Mouse (Mus musculus): ENCODE measurements at regions not wholly inside any gene's neighbourhood (a gene's known extent, or its start where the extent isn't known, plus 50 kb on each side); places are given as distances from the start of the nearest gene placed in this dataset.
A peak's percentile ranks its signal among the peaks of the same experiment; 100 is the strongest.

- no peak overlapping the region for H3K27ac ChIP-seq (ENCODE audit: low read depth, low read length)
- H3K27me3 ChIP-seq (ENCODE audit: control insufficient read depth, insufficient read depth, low read length), result no peaks in the 10 kb centered on the region
- 78% methylated on average over 7 of the region's 7 CpGs for WGBS
- H3K36me3 ChIP-seq (ENCODE audit: control insufficient read depth, insufficient read depth, low read length), result no peaks in the 10 kb centered on the region
- no peak overlapping the region for H3K4me2 ChIP-seq (replicated peaks; ENCODE audit: low read depth, low read length)
- no peak overlapping the region for H3K4me3 ChIP-seq (ENCODE audit: low read length)
- no peaks in the 10 kb centered on the region for H3K4me1 ChIP-seq (ENCODE audit: control insufficient read depth, insufficient read depth, low read length)
- no peak overlapping the region for H3K9ac ChIP-seq (ENCODE audit: low read depth, low read length)
- no peak for ATAC-seq (ENCODE audit: low FRiP score, low TSS enrichment)
- no peaks in the 10 kb centered on the region for H3K9me3 ChIP-seq (ENCODE audit: control insufficient read depth, low read length)
Observed at GRCm38 (mm10) chr13:71532796-71533351, 430.6 kb downstream of the Irx1 start.

GRCm38 (mm10) chr13:71529397-71530122, 434.0 kb downstream of the Irx1 start:
- no peak overlapping the region for H3K9ac ChIP-seq (ENCODE audit: low read depth, low read length)
- no peak overlapping the region for H3K4me2 ChIP-seq (replicated peaks; ENCODE audit: low read depth, low read length)
- H3K27me3 ChIP-seq (ENCODE audit: control insufficient read depth, insufficient read depth, low read length), result no peaks in the 10 kb centered on the region
- H3K4me1 ChIP-seq (ENCODE audit: control insufficient read depth, insufficient read depth, low read length), result no peaks in the 10 kb centered on the region
- WGBS, result 51% methylated on average over 14 of the region's 14 CpGs
- no peaks in the 10 kb centered on the region for H3K36me3 ChIP-seq (ENCODE audit: control insufficient read depth, insufficient read depth, low read length)
- no peak for ATAC-seq (ENCODE audit: low FRiP score, low TSS enrichment)
- H3K9me3 ChIP-seq (ENCODE audit: control insufficient read depth, low read length), result no peaks in the 10 kb centered on the region
- H3K27ac ChIP-seq (ENCODE audit: low read depth, low read length), result no peak overlapping the region
- no peak overlapping the region for H3K4me3 ChIP-seq (ENCODE audit: low read length)

GRCm38 (mm10) chr13:71517776-71518175, 445.7 kb downstream of the Irx1 start:
- WGBS, result 78% methylated on average over 1 of the region's 1 CpGs
- no peak overlapping the region for H3K4me2 ChIP-seq (replicated peaks; ENCODE audit: low read depth, low read length)
- H3K27ac ChIP-seq (ENCODE audit: low read depth, low read length), result no peak overlapping the region
- no peak overlapping the region for H3K4me3 ChIP-seq (ENCODE audit: low read length)
- no peak overlapping the region for H3K9ac ChIP-seq (ENCODE audit: low read depth, low read length)
- ATAC-seq (ENCODE audit: low FRiP score, low TSS enrichment), result no peak
- no peaks in the 10 kb centered on the region for H3K27me3 ChIP-seq (ENCODE audit: control insufficient read depth, insufficient read depth, low read length)
- H3K9me3 ChIP-seq (ENCODE audit: control insufficient read depth, low read length), result no peaks in the 10 kb centered on the region
- no peaks in the 10 kb centered on the region for H3K36me3 ChIP-seq (ENCODE audit: control insufficient read depth, insufficient read depth, low read length)
- H3K4me1 ChIP-seq (ENCODE audit: control insufficient read depth, insufficient read depth, low read length), result no peaks in the 10 kb centered on the region

- no peak for ATAC-seq (ENCODE audit: low FRiP score, low TSS enrichment)
- no peaks in the 10 kb centered on the region for H3K36me3 ChIP-seq (ENCODE audit: control insufficient read depth, insufficient read depth, low read length)
- no peaks in the 10 kb centered on the region for H3K9me3 ChIP-seq (ENCODE audit: control insufficient read depth, low read length)
- no peaks in the 10 kb centered on the region for H3K27me3 ChIP-seq (ENCODE audit: control insufficient read depth, insufficient read depth, low read length)
- H3K27ac ChIP-seq (ENCODE audit: low read depth, low read length), result no peak overlapping the region
- H3K4me1 ChIP-seq (ENCODE audit: control insufficient read depth, insufficient read depth, low read length), result no peaks in the 10 kb centered on the region
- no peak overlapping the region for H3K4me2 ChIP-seq (replicated peaks; ENCODE audit: low read depth, low read length)
- H3K4me3 ChIP-seq (ENCODE audit: low read length), result no peak overlapping the region
- no peak overlapping the region for H3K9ac ChIP-seq (ENCODE audit: low read depth, low read length)
- 20% methylated on average over 6 of the region's 6 CpGs for WGBS
Observed at GRCm38 (mm10) chr13:71513204-71513603, 450.3 kb downstream of the Irx1 start.

- H3K4me3 ChIP-seq (ENCODE audit: low read length), result no peak overlapping the region
- no peaks in the 10 kb centered on the region for H3K4me1 ChIP-seq (ENCODE audit: control insufficient read depth, insufficient read depth, low read length)
- no peaks in the 10 kb centered on the region for H3K9me3 ChIP-seq (ENCODE audit: control insufficient read depth, low read length)
- peak overlapping the region; percentile 25; the same call in 1 of the 2 replicates for H3K27ac ChIP-seq (ENCODE audit: low read depth, low read length)
- no peaks in the 10 kb centered on the region for H3K36me3 ChIP-seq (ENCODE audit: control insufficient read depth, insufficient read depth, low read length)
- H3K4me2 ChIP-seq (replicated peaks; ENCODE audit: low read depth, low read length), result peak overlapping the region; percentile 25; the same call in 1 of the 2 replicates
- H3K27me3 ChIP-seq (ENCODE audit: control insufficient read depth, insufficient read depth, low read length), result peaks cover 6% of the 10 kb centered on the region; the same call in 1 of the 2 replicates
- peak; percentile 88; the same call in 1 of the 2 replicates for ATAC-seq (ENCODE audit: low FRiP score, low TSS enrichment)
- H3K9ac ChIP-seq (ENCODE audit: low read depth, low read length), result no peak overlapping the region
- WGBS, result 11% methylated on average over 9 of the region's 9 CpGs
Observed at GRCm38 (mm10) chr13:71507956-71508401, 455.5 kb downstream of the Irx1 start.

- WGBS, result 12% methylated on average over 10 of the region's 10 CpGs
- peak overlapping the region; percentile 25; the same call in 1 of the 2 replicates for H3K27ac ChIP-seq (ENCODE audit: low read depth, low read length)
- ATAC-seq (ENCODE audit: low FRiP score, low TSS enrichment), result peak; percentile 74
Observed at GRCm38 (mm10) chr13:71507421-71507931, 456.0 kb downstream of the Irx1 start.

GRCm38 (mm10) chr13:71506777-71507176, 456.7 kb downstream of the Irx1 start:
- no peaks in the 10 kb centered on the region for H3K4me1 ChIP-seq (ENCODE audit: control insufficient read depth, insufficient read depth, low read length)
- H3K36me3 ChIP-seq (ENCODE audit: control insufficient read depth, insufficient read depth, low read length), result no peaks in the 10 kb centered on the region
- no peak for ATAC-seq (ENCODE audit: low FRiP score, low TSS enrichment)
- 0 out of 2 replicates have a peak overlapping the region, but pooled peaks have one; percentile 17 for H3K27ac ChIP-seq (ENCODE audit: low read depth, low read length)
- WGBS, result 29% methylated on average over 7 of the region's 7 CpGs
- no peak overlapping the region for H3K4me3 ChIP-seq (ENCODE audit: low read length)
- no peak overlapping the region for H3K9ac ChIP-seq (ENCODE audit: low read depth, low read length)
- peak overlapping the region; percentile 25; the same call in 1 of the 2 replicates for H3K4me2 ChIP-seq (replicated peaks; ENCODE audit: low read depth, low read length)
- H3K9me3 ChIP-seq (ENCODE audit: control insufficient read depth, low read length), result no peaks in the 10 kb centered on the region
- peaks cover 6% of the 10 kb centered on the region; the same call in 1 of the 2 replicates for H3K27me3 ChIP-seq (ENCODE audit: control insufficient read depth, insufficient read depth, low read length)

More at GRCm38 (mm10) chr13:71507421-71507931, 456.0 kb downstream of the Irx1 start:
- no peaks in the 10 kb centered on the region for H3K4me1 ChIP-seq (ENCODE audit: control insufficient read depth, insufficient read depth, low read length)
- H3K27me3 ChIP-seq (ENCODE audit: control insufficient read depth, insufficient read depth, low read length), result peaks cover 6% of the 10 kb centered on the region; the same call in 1 of the 2 replicates
- H3K9ac ChIP-seq (ENCODE audit: low read depth, low read length), result no peak overlapping the region
- no peaks in the 10 kb centered on the region for H3K9me3 ChIP-seq (ENCODE audit: control insufficient read depth, low read length)
- no peaks in the 10 kb centered on the region for H3K36me3 ChIP-seq (ENCODE audit: control insufficient read depth, insufficient read depth, low read length)
- H3K4me2 ChIP-seq (replicated peaks; ENCODE audit: low read depth, low read length), result peak overlapping the region; percentile 25
- no peak overlapping the region for H3K4me3 ChIP-seq (ENCODE audit: low read length)

GRCm38 (mm10) chr13:71489773-71490172, 473.8 kb downstream of the Irx1 start:
- ATAC-seq (ENCODE audit: low FRiP score, low TSS enrichment), result no peak
- Histone ChIP-seq H3K27ac (ENCODE audit: low read depth, low read length) (no peak overlapping the region), H3K9ac (ENCODE audit: low read depth, low read length) (no peak overlapping the region), H3K4me1 (ENCODE audit: control insufficient read depth, insufficient read depth, low read length) (no peaks in the 10 kb centered on the region), H3K27me3 (ENCODE audit: control insufficient read depth, insufficient read depth, low read length) (no peaks in the 10 kb centered on the region), H3K36me3 (ENCODE audit: control insufficient read depth, insufficient read depth, low read length) (no peaks in the 10 kb centered on the region), H3K4me3 (ENCODE audit: low read length) (no peak overlapping the region), H3K4me2 (replicated peaks; ENCODE audit: low read depth, low read length) (no peak overlapping the region), H3K9me3 (ENCODE audit: control insufficient read depth, low read length) (no peaks in the 10 kb centered on the region)
- 60% methylated on average over 6 of the region's 6 CpGs for WGBS

- no peak overlapping the region for H3K9ac ChIP-seq (ENCODE audit: low read depth, low read length)
- no peaks in the 10 kb centered on the region for H3K4me1 ChIP-seq (ENCODE audit: control insufficient read depth, insufficient read depth, low read length)
- no peak overlapping the region for H3K4me3 ChIP-seq (ENCODE audit: low read length)
- H3K9me3 ChIP-seq (ENCODE audit: control insufficient read depth, low read length), result no peaks in the 10 kb centered on the region
- H3K36me3 ChIP-seq (ENCODE audit: control insufficient read depth, insufficient read depth, low read length), result no peaks in the 10 kb centered on the region
- no peak for ATAC-seq (ENCODE audit: low FRiP score, low TSS enrichment)
- no peak overlapping the region for H3K4me2 ChIP-seq (replicated peaks; ENCODE audit: low read depth, low read length)
- H3K27ac ChIP-seq (ENCODE audit: low read depth, low read length), result no peak overlapping the region
- H3K27me3 ChIP-seq (ENCODE audit: control insufficient read depth, insufficient read depth, low read length), result no peaks in the 10 kb centered on the region
Observed at GRCm38 (mm10) chr13:71481205-71481604, 482.3 kb downstream of the Irx1 start.
